Mouse (Mus musculus) kidney, embryonic 15.5 days (tissue): ENCODE measurements around the gene Fbxo7. TPM values are rescaled to one million over a fixed set of nuclear protein-coding genes. Genes with fewer than 3 reads are reported as not detected.

Experiments used
- ATAC-seq: fragments of 200-750 bp; cut with Nextera tagmentation; replicated peaks from 2 replicates; pipeline ENCODE4 v1.8.0; 2017; ENCODE audit warnings: moderate TSS enrichment; ENCODE audit not compliant: low FRiP score
- H3K27ac ChIP-seq: fragments of 300-500 bp; sonication (generic); 2 replicates; pipeline ENCODE4 v1.5.1; 2015; ENCODE audit warnings: mild to moderate bottlenecking, inconsistent platforms
- H3K27me3 ChIP-seq: fragments of 300-500 bp; sonication (generic); 2 replicates; pipeline ENCODE4 v1.6.1; 2015; ENCODE audit warnings: inconsistent platforms
- H3K36me3 ChIP-seq: fragments of 300-500 bp; sonication (generic); 2 replicates; pipeline ENCODE4 v1.6.1; 2015; ENCODE audit warnings: inconsistent platforms
- H3K4me1 ChIP-seq: fragments of 300-500 bp; sonication (generic); 2 replicates; pipeline ENCODE4 v1.6.1; 2015; ENCODE audit warnings: inconsistent platforms
- H3K4me2 ChIP-seq: fragments of 300-500 bp; sonication (generic); 2 replicates; pipeline ENCODE4 v1.6.1; 2015; ENCODE audit warnings: moderate library complexity, mild to moderate bottlenecking, inconsistent platforms
- H3K4me3 ChIP-seq: fragments of 300-500 bp; sonication (generic); replicated peaks from 2 replicates; pipeline ENCODE4 v1.5.1; 2015; ENCODE audit warnings: mild to moderate bottlenecking, inconsistent platforms
- H3K9ac ChIP-seq: fragments of 300-500 bp; sonication (generic); 2 replicates; pipeline ENCODE4 v1.6.1; 2015; ENCODE audit warnings: mild to moderate bottlenecking, inconsistent platforms
- H3K9me3 ChIP-seq: fragments of 300-500 bp; sonication (generic); replicated peaks from 2 replicates; pipeline ENCODE4 v1.6.1; 2016; ENCODE audit warnings: inconsistent platforms
- WGBS: fragments of 180-500 bp; shearing (Covaris S2); methylation state at CpG from one replicate; pipeline ENCODE4 v1.1.7; 2015; ENCODE audit warnings: mixed read lengths; 5-methylcytosine and 5-hydroxymethylcytosine counted together
- polyA plus RNA-seq: library from polyadenylated mRNA; unstranded; fragments of >200 nt; fragmentation: Nextera tagmentation; extraction: Ambion mirVana; gene quantifications from 2 replicates; pipeline ENCODE4 v1.2.1, GENCODE M21; 2015

Gene Fbxo7
- polyA plus RNA-seq, 1 experiment from 2014 or later, result 36.0 TPM

- 70% methylated on average over 5 of the region's 5 CpGs for WGBS
- Histone ChIP-seq H3K9ac (no peak overlapping the region), H3K9me3 (0 out of 2 replicates have a peak, but pooled peaks cover 4% of the 10 kb centered on the region), H3K4me3 (no peak overlapping the region), H3K4me2 (no peak overlapping the region), H3K27me3 (no peaks in the 10 kb centered on the region), H3K27ac (no peak overlapping the region), H3K4me1 (peaks cover 13% of the 10 kb centered on the region), H3K36me3 (no peaks in the 10 kb centered on the region)
- ATAC-seq, result no peak
Measured at GRCm38 (mm10) chr10:86066651-86067050, 44.9 kb downstream of the Fbxo7 start.

GRCm38 (mm10) chr10:86067911-86068310 lies 46.1 kb downstream of the Fbxo7 start:
- no peak overlapping the region for H3K9ac ChIP-seq
- WGBS, result 62% methylated on average over 10 of the region's 10 CpGs

GRCm38 (mm10) chr10:86069341-86069740 lies 47.6 kb downstream of the Fbxo7 start:
- Histone ChIP-seq H3K27me3 (no peaks in the 10 kb centered on the region), H3K9ac (no peak overlapping the region), H3K27ac (no peak overlapping the region), H3K9me3 (no peaks in the 10 kb centered on the region), H3K4me1 (peaks cover 13% of the 10 kb centered on the region), H3K36me3 (no peaks in the 10 kb centered on the region), H3K4me3 (no peak overlapping the region), H3K4me2 (no peak overlapping the region)
- ATAC-seq, result no peak
- 51% methylated on average over 3 of the region's 3 CpGs for WGBS

More at GRCm38 (mm10) chr10:86067911-86068310, 46.1 kb downstream of the Fbxo7 start:
- Histone ChIP-seq H3K4me1 (peaks cover 13% of the 10 kb centered on the region), H3K4me2 (no peak overlapping the region), H3K4me3 (no peak overlapping the region), H3K36me3 (no peaks in the 10 kb centered on the region), H3K27me3 (no peaks in the 10 kb centered on the region), H3K9me3 (no peaks in the 10 kb centered on the region), H3K27ac (no peak overlapping the region)
- no peak for ATAC-seq

- Histone ChIP-seq H3K9me3 (no peaks in the 10 kb centered on the region), H3K4me1 (0 out of 2 replicates have a peak, but pooled peaks cover 6% of the 10 kb centered on the region), H3K4me2 (no peak overlapping the region), H3K9ac (no peak overlapping the region), H3K27me3 (no peaks in the 10 kb centered on the region), H3K27ac (no peak overlapping the region), H3K36me3 (no peaks in the 10 kb centered on the region), H3K4me3 (no peak overlapping the region)
- 89% methylated on average over 3 of the region's 3 CpGs for WGBS
- no peak for ATAC-seq
Measured at GRCm38 (mm10) chr10:86070751-86071150, 49.0 kb downstream of the Fbxo7 start.

GRCm38 (mm10) chr10:86074134-86074533 lies 52.4 kb downstream of the Fbxo7 start:
- Histone ChIP-seq H3K27me3 (no peaks in the 10 kb centered on the region), H3K36me3 (no peaks in the 10 kb centered on the region), H3K27ac (no peak overlapping the region), H3K4me2 (no peak overlapping the region), H3K4me3 (no peak overlapping the region), H3K4me1 (0 out of 2 replicates have a peak, but pooled peaks cover 3% of the 10 kb centered on the region), H3K9me3 (no peaks in the 10 kb centered on the region), H3K9ac (no peak overlapping the region)
- 79% methylated on average over 4 of the region's 4 CpGs for WGBS
- ATAC-seq, result no peak

- Histone ChIP-seq H3K9me3 (no peaks in the 10 kb centered on the region), H3K4me3 (no peak overlapping the region), H3K4me1 (no peaks in the 10 kb centered on the region), H3K9ac (no peak overlapping the region), H3K27ac (no peak overlapping the region), H3K36me3 (no peaks in the 10 kb centered on the region), H3K4me2 (no peak overlapping the region), H3K27me3 (no peaks in the 10 kb centered on the region)
- 80% methylated on average over 9 of the region's 9 CpGs for WGBS
- no peak for ATAC-seq
Measured at GRCm38 (mm10) chr10:86074971-86075711, 53.4 kb downstream of the Fbxo7 start.

GRCm38 (mm10) chr10:86077272-86077671 lies 55.5 kb downstream of the Fbxo7 start:
- no peaks in the 10 kb centered on the region for H3K27me3 ChIP-seq

GRCm38 (mm10) chr10:86078761-86079160 lies 57.0 kb downstream of the Fbxo7 start:
- Histone ChIP-seq H3K36me3 (no peaks in the 10 kb centered on the region), H3K4me1 (no peaks in the 10 kb centered on the region), H3K27ac (no peak overlapping the region), H3K9ac (no peak overlapping the region), H3K27me3 (no peaks in the 10 kb centered on the region), H3K4me2 (no peak overlapping the region), H3K4me3 (no peak overlapping the region), H3K9me3 (no peaks in the 10 kb centered on the region)
- no peak for ATAC-seq
- 93% methylated on average over 2 of the region's 2 CpGs for WGBS

More at GRCm38 (mm10) chr10:86077272-86077671, 55.5 kb downstream of the Fbxo7 start:
- no peak for ATAC-seq
- WGBS, result 73% methylated on average over 2 of the region's 2 CpGs
- no peaks in the 10 kb centered on the region for H3K36me3 ChIP-seq
- H3K4me3 ChIP-seq, result no peak overlapping the region
- no peak overlapping the region for H3K9ac ChIP-seq
- H3K9me3 ChIP-seq, result no peaks in the 10 kb centered on the region
- no peaks in the 10 kb centered on the region for H3K4me1 ChIP-seq
- H3K4me2 ChIP-seq, result no peak overlapping the region
- H3K27ac ChIP-seq, result no peak overlapping the region

- Histone ChIP-seq H3K4me3 (no peak overlapping the region), H3K27me3 (no peaks in the 10 kb centered on the region), H3K4me1 (no peaks in the 10 kb centered on the region), H3K36me3 (no peaks in the 10 kb centered on the region), H3K9me3 (no peaks in the 10 kb centered on the region), H3K4me2 (no peak overlapping the region), H3K9ac (no peak overlapping the region), H3K27ac (no peak overlapping the region)
- WGBS, result 86% methylated on average over 9 of the region's 9 CpGs
- ATAC-seq, result 0 out of 2 replicates have a peak, but pooled peaks have one; percentile 15
Measured at GRCm38 (mm10) chr10:86079921-86080320, 58.1 kb downstream of the Fbxo7 start.

GRCm38 (mm10) chr10:86091919-86092318 lies 70.1 kb downstream of the Fbxo7 start:
- no peak for ATAC-seq
- Histone ChIP-seq H3K4me3 (no peak overlapping the region), H3K27ac (no peak overlapping the region), H3K36me3 (no peaks in the 10 kb centered on the region), H3K9me3 (no peaks in the 10 kb centered on the region), H3K4me2 (no peak overlapping the region), H3K4me1 (no peaks in the 10 kb centered on the region), H3K27me3 (no peaks in the 10 kb centered on the region), H3K9ac (no peak overlapping the region)
- 55% methylated on average over 10 of the region's 10 CpGs for WGBS

GRCm38 (mm10) chr10:86093109-86094035 lies 71.6 kb downstream of the Fbxo7 start:
- H3K36me3 ChIP-seq, result no peaks in the 10 kb centered on the region
- no peak overlapping the region for H3K4me3 ChIP-seq
- H3K27me3 ChIP-seq, result no peaks in the 10 kb centered on the region
- no peak overlapping the region for H3K27ac ChIP-seq
- 66% methylated on average over 14 of the region's 14 CpGs for WGBS
- no peak for ATAC-seq
- H3K4me2 ChIP-seq, result no peak overlapping the region
- H3K9me3 ChIP-seq, result no peaks in the 10 kb centered on the region
- H3K9ac ChIP-seq, result no peak overlapping the region
- no peaks in the 10 kb centered on the region for H3K4me1 ChIP-seq

GRCm38 (mm10) chr10:86098363-86098762 lies 76.6 kb downstream of the Fbxo7 start:
- 85% methylated on average over 6 of the region's 6 CpGs for WGBS
- Histone ChIP-seq H3K4me2 (no peak overlapping the region), H3K4me1 (no peaks in the 10 kb centered on the region), H3K27me3 (no peaks in the 10 kb centered on the region), H3K9me3 (no peaks in the 10 kb centered on the region), H3K36me3 (0 out of 2 replicates have a peak, but pooled peaks cover 5% of the 10 kb centered on the region), H3K9ac (no peak overlapping the region), H3K4me3 (no peak overlapping the region), H3K27ac (no peak overlapping the region)
- ATAC-seq, result no peak
